Mouse (Mus musculus) liver, postnatal 0 days (tissue): ENCODE measurements around the gene Wnt3.

Experiments
- CTCF ChIP-seq: sonication (generic); IDR thresholded peaks from 2 replicates; pipeline ENCODE4 v1.5.1; 2016; ENCODE audit warnings: antibody characterized with exemption, low read depth
- EP300 ChIP-seq: IDR thresholded peaks from 2 replicates; pipeline ENCODE4 v1.6.1; 2016; ENCODE audit warnings: antibody characterized with exemption, low read depth, mild to moderate bottlenecking

- no peak for TF ChIP-seq CTCF
- TF ChIP-seq EP300: no peak
Measured at GRCm38 (mm10) chr11:103840834-103841233, 66.9 kb downstream of the Wnt3 start.
